ENCODE assay signal across 19 mouse cellular contexts in the genomic region with DNA sequence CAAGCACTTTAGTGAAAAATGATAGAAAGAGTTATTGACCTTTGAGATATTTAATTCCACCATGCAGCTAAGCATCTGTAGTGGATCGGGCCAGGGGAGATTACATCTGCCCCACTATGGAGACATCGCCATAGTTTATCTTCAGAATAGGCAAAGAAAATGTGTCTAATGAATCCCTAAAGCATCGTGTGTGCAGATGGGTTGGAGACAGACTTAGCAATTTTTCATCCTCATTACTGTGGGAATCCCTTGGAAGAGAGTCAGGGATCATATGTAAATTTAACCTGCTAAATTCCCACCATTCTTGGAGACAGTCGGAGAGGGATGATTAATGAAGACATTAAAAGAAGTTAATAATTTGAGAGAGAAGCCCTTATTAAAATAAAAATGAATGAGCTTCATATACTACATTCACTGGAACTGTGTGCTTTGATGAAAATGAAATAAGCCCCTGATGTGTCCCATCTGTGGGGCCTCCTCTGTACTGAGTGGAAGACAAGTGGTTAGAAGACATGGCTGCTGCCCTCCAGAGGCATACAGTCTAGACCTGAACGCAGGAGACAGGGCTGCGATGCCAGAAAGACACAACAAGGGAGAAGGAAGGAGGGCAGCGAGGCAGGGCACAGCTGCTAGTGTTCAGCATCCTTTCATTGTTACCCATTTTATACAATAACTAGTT.
A peak's percentile ranks its signal among the peaks of the same experiment; 100 is the strongest.
DNase-seq lines count a peak whose midpoint lies in the region; ATAC-seq lines count a peak whose summit lies in the region.
"Had no signal": no experiment of that assay in that cellular context is flagged by ENCODE, and none has a peak within 500 bp of the region (broad histone marks: within the 10 kb centered on the region; RNA-seq: fewer than 3 reads in every experiment).

No protein-coding gene starts in this region.

- H3K9ac ChIP-seq in hindbrain, embryonic 13.5 days = no peak overlapping the region
- H3K9ac ChIP-seq in neural tube, embryonic 13.5 days = no peak overlapping the region
- no peak overlapping the region for H3K9ac ChIP-seq in midbrain, embryonic 15.5 days
- H3K9ac ChIP-seq: forebrain, embryonic 15.5 days; heart, embryonic 15.5 days; limb, embryonic 15.5 days; liver, embryonic 14.5 days; lung, embryonic 14.5 days had no signal

- H3K27me3 ChIP-seq in hindbrain, embryonic 13.5 days = no peaks in the 10 kb centered on the region
- H3K27me3 ChIP-seq in hindbrain, embryonic 10.5 days (ENCODE audit: insufficient read depth, poor library complexity, severe bottlenecking) = no peaks in the 10 kb centered on the region
- no peaks in the 10 kb centered on the region for H3K27me3 ChIP-seq in neural tube, embryonic 13.5 days
- no peaks in the 10 kb centered on the region for H3K27me3 ChIP-seq in midbrain, embryonic 15.5 days (replicated peaks)
- H3K27me3 ChIP-seq: forebrain, embryonic 15.5 days; heart, embryonic 15.5 days; limb, embryonic 15.5 days had no signal

- 54% methylated on average over 7 of the region's 7 CpGs for WGBS in hindbrain, embryonic 13.5 days
- 85% methylated on average over 7 of the region's 7 CpGs for WGBS in hindbrain, embryonic 10.5 days
- WGBS in neural tube, embryonic 13.5 days = 58% methylated on average over 7 of the region's 7 CpGs
- 61% methylated on average over 7 of the region's 7 CpGs for WGBS in midbrain, embryonic 15.5 days

- DNase-seq in hindbrain, embryonic 10.5 days (ENCODE audit: low spot score) = no peak
- no peak for DNase-seq in neural tube, embryonic 10.5 days (ENCODE audit: extremely low spot score, low spot score)
- DNase-seq in lung, postnatal 25 days (ENCODE audit: low spot score) = no peak
- DNase-seq: adrenal gland, postnatal 25 days; cerebellum, adult 11 months; cerebellum, adult 9-11 months; heart, postnatal 36 days; left cerebral cortex, postnatal 4 days; lung, embryonic 14.5 days; lung, postnatal 36 days had no signal

- no peak overlapping the region for H3K4me3 ChIP-seq in hindbrain, embryonic 13.5 days
- no peak overlapping the region for H3K4me3 ChIP-seq in hindbrain, embryonic 10.5 days
- H3K4me3 ChIP-seq in neural tube, embryonic 13.5 days = no peak overlapping the region
- H3K4me3 ChIP-seq in midbrain, embryonic 15.5 days = no peak overlapping the region
- H3K4me3 ChIP-seq: embryonic facial prominence, embryonic 10.5 days; forebrain, embryonic 15.5 days; heart, embryonic 15.5 days; limb, embryonic 15.5 days had no signal

- no peaks in the 10 kb centered on the region for H3K9me3 ChIP-seq in hindbrain, embryonic 13.5 days
- no peaks in the 10 kb centered on the region for H3K9me3 ChIP-seq in hindbrain, embryonic 10.5 days
- no peaks in the 10 kb centered on the region for H3K9me3 ChIP-seq in neural tube, embryonic 13.5 days
- no peaks in the 10 kb centered on the region for H3K9me3 ChIP-seq in midbrain, embryonic 15.5 days
- H3K9me3 ChIP-seq: embryonic facial prominence, embryonic 10.5 days; forebrain, embryonic 15.5 days; heart, embryonic 15.5 days; limb, embryonic 15.5 days had no signal

- H3K4me2 ChIP-seq in hindbrain, embryonic 13.5 days = no peak overlapping the region
- H3K4me2 ChIP-seq in neural tube, embryonic 13.5 days = no peak overlapping the region
- no peak overlapping the region for H3K4me2 ChIP-seq in midbrain, embryonic 15.5 days
- H3K4me2 ChIP-seq: forebrain, embryonic 15.5 days; heart, embryonic 15.5 days; limb, embryonic 15.5 days; lung, embryonic 14.5 days had no signal

- H3K27ac ChIP-seq in hindbrain, embryonic 13.5 days = peak overlapping the region; percentile 59; the same call in 1 of the 2 replicates
- no peak overlapping the region for H3K27ac ChIP-seq in hindbrain, embryonic 10.5 days
- peak overlapping the region; percentile 61; the same call in 1 of the 2 replicates for H3K27ac ChIP-seq in neural tube, embryonic 13.5 days (replicated peaks)
- H3K27ac ChIP-seq in midbrain, embryonic 15.5 days = no peak overlapping the region
- H3K27ac ChIP-seq: embryonic facial prominence, embryonic 10.5 days; forebrain, embryonic 15.5 days; heart, embryonic 15.5 days; limb, embryonic 15.5 days; liver, embryonic 14.5 days had no signal

- no peaks in the 10 kb centered on the region for H3K4me1 ChIP-seq in hindbrain, embryonic 13.5 days (replicated peaks)
- 0 out of 2 replicates have a peak, but pooled peaks cover 3% of the 10 kb centered on the region for H3K4me1 ChIP-seq in hindbrain, embryonic 10.5 days (replicated peaks)
- H3K4me1 ChIP-seq in neural tube, embryonic 13.5 days (replicated peaks) = no peaks in the 10 kb centered on the region; the same call in 1 of the 2 replicates
- H3K4me1 ChIP-seq in midbrain, embryonic 15.5 days = no peaks in the 10 kb centered on the region
- H3K4me1 ChIP-seq: forebrain, embryonic 15.5 days; limb, embryonic 15.5 days had no signal

- peak; percentile 84 for ATAC-seq in hindbrain, embryonic 13.5 days (ENCODE audit: low FRiP score)
- ATAC-seq in neural tube, embryonic 13.5 days (ENCODE audit: low read depth) = peak; percentile 92
- peak; percentile 45; the same call in 1 of the 2 replicates for ATAC-seq in midbrain, embryonic 15.5 days (replicated peaks)
- ATAC-seq in granulocyte monocyte progenitor cell, adult 5-6 weeks (replicated peaks; ENCODE audit: poor library complexity, severe bottlenecking) = no peak
- ATAC-seq: forebrain, embryonic 15.5 days had no signal

- no peaks in the 10 kb centered on the region for H3K36me3 ChIP-seq in hindbrain, embryonic 13.5 days
- no peaks in the 10 kb centered on the region for H3K36me3 ChIP-seq in hindbrain, embryonic 10.5 days
- H3K36me3 ChIP-seq in neural tube, embryonic 13.5 days = no peaks in the 10 kb centered on the region
- H3K36me3 ChIP-seq in midbrain, embryonic 15.5 days (replicated peaks) = no peaks in the 10 kb centered on the region
- H3K36me3 ChIP-seq: embryonic facial prominence, embryonic 10.5 days; forebrain, embryonic 15.5 days; heart, embryonic 15.5 days; limb, embryonic 15.5 days had no signal

Comparison
In these comparisons a context has a peak if more than half of its experiments do, and no peak if none do; other contexts are left out.
1. H3K27ac ChIP-seq: peak in hindbrain, embryonic 13.5 days (single experiment) and neural tube, embryonic 13.5 days (single experiment); none in hindbrain, embryonic 10.5 days (single experiment) and midbrain, embryonic 15.5 days (single experiment).